In genomic region chr4:59656061-59656642, GRCm38 (mm10) we compare ENCODE assay signal across 29 mouse cellular contexts. TPM values are rescaled to one million over a fixed set of nuclear protein-coding genes. Genes with fewer than 3 reads are reported as not detected.
DNase-seq lines count a peak whose midpoint lies in the region; ATAC-seq and TF ChIP-seq lines count a peak whose summit lies in the region.
"Had no signal": no experiment of that assay in that cellular context is flagged by ENCODE, and none has a peak within 500 bp of the region (broad histone marks: within the 10 kb centered on the region; RNA-seq: fewer than 3 reads in every experiment).

No protein-coding gene starts in this region.

- H3K27ac ChIP-seq in heart, embryonic 11.5 days (ENCODE audit: low read depth, low read length) = no peak overlapping the region
- no peak overlapping the region for H3K27ac ChIP-seq in midbrain, embryonic 15.5 days
- no peak overlapping the region for H3K27ac ChIP-seq in midbrain, embryonic 11.5 days (ENCODE audit: low read depth, low read length)
- no peak overlapping the region for H3K27ac ChIP-seq in forebrain, postnatal 0 days (ENCODE audit: low read depth, low read length)
- H3K27ac ChIP-seq: forebrain, embryonic 12.5 days; heart, adult 2 months; hindbrain, embryonic 10.5 days; hindbrain, postnatal 0 days; intestine, embryonic 15.5 days; kidney, postnatal 0 days; limb, embryonic 12.5 days; lung, embryonic 15.5 days; macrophage; neural tube, embryonic 12.5 days had no signal

- H3K9me3 ChIP-seq in heart, embryonic 11.5 days (replicated peaks; ENCODE audit: control insufficient read depth, low read length) = no peaks in the 10 kb centered on the region
- H3K9me3 ChIP-seq in midbrain, embryonic 15.5 days = no peaks in the 10 kb centered on the region
- H3K9me3 ChIP-seq in midbrain, embryonic 11.5 days (ENCODE audit: control insufficient read depth, low read length) = no peaks in the 10 kb centered on the region
- no peaks in the 10 kb centered on the region for H3K9me3 ChIP-seq in forebrain, postnatal 0 days (ENCODE audit: low read length)
- H3K9me3 ChIP-seq: forebrain, embryonic 12.5 days; G1E; hindbrain, embryonic 10.5 days; intestine, embryonic 15.5 days; limb, embryonic 12.5 days; lung, embryonic 15.5 days; neural tube, embryonic 12.5 days had no signal

- H3K27me3 ChIP-seq in heart, embryonic 11.5 days (ENCODE audit: control insufficient read depth, insufficient read depth, low read length) = no peaks in the 10 kb centered on the region
- no peaks in the 10 kb centered on the region for H3K27me3 ChIP-seq in midbrain, embryonic 15.5 days (replicated peaks)
- no peaks in the 10 kb centered on the region for H3K27me3 ChIP-seq in midbrain, embryonic 11.5 days (ENCODE audit: control insufficient read depth, insufficient read depth, low read length)
- H3K27me3 ChIP-seq in forebrain, postnatal 0 days (ENCODE audit: insufficient read depth, low read length) = no peaks in the 10 kb centered on the region
- H3K27me3 ChIP-seq: forebrain, embryonic 12.5 days; intestine, embryonic 15.5 days; limb, embryonic 12.5 days; lung, embryonic 15.5 days; neural tube, embryonic 12.5 days had no signal

- no peak for TF ChIP-seq CTCF in forebrain, postnatal 0 days (IDR thresholded peaks at IDR 0.05; ENCODE audit: low read depth)

- H3K4me3 ChIP-seq in heart, embryonic 11.5 days (ENCODE audit: low read depth, low read length) = no peak overlapping the region
- no peak overlapping the region for H3K4me3 ChIP-seq in midbrain, embryonic 15.5 days
- no peak overlapping the region for H3K4me3 ChIP-seq in midbrain, embryonic 11.5 days (ENCODE audit: low read depth, low read length)
- H3K4me3 ChIP-seq in forebrain, postnatal 0 days (ENCODE audit: low read depth, low read length) = no peak overlapping the region
- H3K4me3 ChIP-seq: erythroblast, embryonic 14.5 days; forebrain, embryonic 12.5 days; heart, adult 2 months; hindbrain, embryonic 10.5 days; intestine, embryonic 15.5 days; limb, embryonic 12.5 days; lung, embryonic 15.5 days; myocyte; neural tube, embryonic 12.5 days had no signal

- H3K4me1 ChIP-seq in heart, embryonic 11.5 days (ENCODE audit: control insufficient read depth, insufficient read depth, low read length) = no peaks in the 10 kb centered on the region
- H3K4me1 ChIP-seq in midbrain, embryonic 15.5 days = no peaks in the 10 kb centered on the region; the same call in 1 of the 2 replicates
- no peaks in the 10 kb centered on the region for H3K4me1 ChIP-seq in midbrain, embryonic 11.5 days (ENCODE audit: control insufficient read depth, insufficient read depth, low read length)
- no peaks in the 10 kb centered on the region for H3K4me1 ChIP-seq in forebrain, postnatal 0 days (ENCODE audit: insufficient read depth)
- H3K4me1 ChIP-seq: intestine, embryonic 15.5 days; limb, embryonic 12.5 days; lung, embryonic 15.5 days; neural tube, embryonic 12.5 days had no signal

- peak; percentile 62 for DNase-seq in heart, adult 11 months
- no peak for DNase-seq in midbrain, embryonic 11.5 days (ENCODE audit: low spot score, missing footprints)
- peak; percentile 21 for DNase-seq in cerebellum, adult 9-11 months
- DNase-seq in adrenal gland, adult 18-20 months (ENCODE audit: low spot score in 2 of 2) = no peak
- no peak for DNase-seq in frontal cortex, postnatal 10 days (ENCODE audit: low spot score in 2 of 2)
- no peak for DNase-seq in forebrain, postnatal 0 days
- DNase-seq: adrenal gland, postnatal 10 days; gastrocnemius, postnatal 25 days; heart, adult 2 months; heart, postnatal 14 days; kidney, adult 2 months; layer of hippocampus, adult 9-11 months; right cerebral cortex, adult 18-20 months; spleen, adult 18-20 months; thymus, postnatal 14 days had no signal

- 80% methylated on average over 5 of the region's 5 CpGs for WGBS in heart, embryonic 11.5 days (ENCODE audit: insufficient replicate concordance)
- WGBS in midbrain, embryonic 15.5 days = 73% methylated on average over 5 of the region's 5 CpGs
- WGBS in midbrain, embryonic 11.5 days = 86% methylated on average over 5 of the region's 5 CpGs
- 81% methylated on average over 5 of the region's 5 CpGs for WGBS in forebrain, postnatal 0 days

- no peak for ATAC-seq in heart, embryonic 11.5 days (replicated peaks; ENCODE audit: insufficient number of reproducible peaks, low FRiP score, low TSS enrichment)
- peak; percentile 25; the same call in 1 of the 2 replicates for ATAC-seq in midbrain, embryonic 15.5 days (replicated peaks)
- ATAC-seq in midbrain, embryonic 11.5 days (ENCODE audit: low FRiP score) = no peak
- ATAC-seq in forebrain, postnatal 0 days = no peak
- ATAC-seq: hindbrain, postnatal 0 days; intestine, embryonic 15.5 days had no signal

- no peak overlapping the region for H3K4me2 ChIP-seq in heart, embryonic 11.5 days
- H3K4me2 ChIP-seq in midbrain, embryonic 15.5 days = no peak overlapping the region
- no peak overlapping the region for H3K4me2 ChIP-seq in midbrain, embryonic 11.5 days
- no peak overlapping the region for H3K4me2 ChIP-seq in forebrain, postnatal 0 days (ENCODE audit: low read depth)
- H3K4me2 ChIP-seq: forebrain, embryonic 12.5 days; intestine, embryonic 15.5 days; limb, embryonic 12.5 days; lung, embryonic 15.5 days; neural tube, embryonic 12.5 days had no signal

- no peak overlapping the region for H3K9ac ChIP-seq in heart, embryonic 11.5 days (ENCODE audit: low read depth, low read length)
- H3K9ac ChIP-seq in midbrain, embryonic 15.5 days = no peak overlapping the region
- H3K9ac ChIP-seq in midbrain, embryonic 11.5 days (ENCODE audit: low read length) = no peak overlapping the region
- H3K9ac ChIP-seq in forebrain, postnatal 0 days = no peak overlapping the region
- H3K9ac ChIP-seq: forebrain, embryonic 12.5 days; intestine, embryonic 15.5 days; limb, embryonic 12.5 days; lung, embryonic 15.5 days; neural tube, embryonic 12.5 days had no signal

- H3K36me3 ChIP-seq in heart, embryonic 11.5 days (ENCODE audit: control insufficient read depth, insufficient read depth, low read length) = no peaks in the 10 kb centered on the region
- H3K36me3 ChIP-seq in midbrain, embryonic 15.5 days (replicated peaks) = no peaks in the 10 kb centered on the region
- no peaks in the 10 kb centered on the region for H3K36me3 ChIP-seq in midbrain, embryonic 11.5 days (ENCODE audit: control insufficient read depth, insufficient read depth, low read length)
- no peaks in the 10 kb centered on the region for H3K36me3 ChIP-seq in forebrain, postnatal 0 days (ENCODE audit: insufficient read depth)
- H3K36me3 ChIP-seq: forebrain, embryonic 12.5 days; intestine, embryonic 15.5 days; limb, embryonic 12.5 days; lung, embryonic 15.5 days; neural tube, embryonic 12.5 days had no signal

RNA-seq across cellular contexts. Expression of gene E130308A19Rik, which starts 30.1 kb away (rescaled TPM):
- polyA plus RNA-seq in heart, embryonic 11.5 days (2014; fragmentation: Nextera tagmentation; extraction: Ambion mirVana) = 27.0 and 30.5 TPM in 2 replicates
- 59.7 and 60.1 TPM in 2 replicates for polyA plus RNA-seq in midbrain, embryonic 15.5 days (2015; fragmentation: Nextera tagmentation; extraction: Ambion mirVana)
- 43.2 and 49.0 TPM in 2 replicates for polyA plus RNA-seq in midbrain, embryonic 11.5 days (2014; fragmentation: Nextera tagmentation; extraction: Ambion mirVana)
- 10 to 100 TPM; 11.2 to 13.2 TPM for total RNA-seq in adrenal gland, adult 18-20 months (2021)
- 14.5 and 22.6 TPM in 2 replicates for total RNA-seq in forebrain, postnatal 0 days (2014; rRNA removed)
- polyA plus RNA-seq in forebrain, postnatal 0 days (2015; fragmentation: Nextera tagmentation; extraction: Ambion mirVana) = 15.6 and 24.9 TPM in 2 replicates

Comparison
In these comparisons a context has a peak if more than half of its experiments do, and no peak if none do; other contexts are left out.
1. DNase-seq: peak in heart, adult 11 months (single experiment) and cerebellum, adult 9-11 months (single experiment); none in midbrain, embryonic 11.5 days (single experiment), adrenal gland, adult 18-20 months (0 of 2), frontal cortex, postnatal 10 days (0 of 2) and forebrain, postnatal 0 days (single experiment).